Mouse (Mus musculus) liver, embryonic 15.5 days (tissue): ENCODE data around the gene Tmed9. TPM values are rescaled to one million over a fixed set of nuclear protein-coding genes. Genes with fewer than 3 reads are reported as not detected.
"Not testable (repeated sequence)": the region's sequence is repeated elsewhere in the genome, so short reads cannot be mapped to it uniquely, and the experiment has no call there.

ENCODE experiments used
- ATAC-seq: fragments of 200-750 bp; cut with Nextera tagmentation; 2 replicates; pipeline ENCODE4 v1.8.0; 2017; ENCODE audit warnings: moderate number of reproducible peaks, mild to moderate bottlenecking, moderate library complexity; ENCODE audit not compliant: insufficient read depth
- H3K27ac ChIP-seq: fragments of 300-500 bp; sonication (generic); replicated peaks from 2 replicates; pipeline ENCODE4 v1.5.1; 2015; ENCODE audit warnings: mild to moderate bottlenecking, inconsistent platforms
- H3K27me3 ChIP-seq: fragments of 300-500 bp; sonication (generic); 2 replicates; pipeline ENCODE4 v1.6.1; 2015; ENCODE audit warnings: mild to moderate bottlenecking, inconsistent platforms
- H3K36me3 ChIP-seq: fragments of 300-500 bp; sonication (generic); replicated peaks from 2 replicates; pipeline ENCODE4 v1.6.1; 2015; ENCODE audit warnings: moderate library complexity, mild to moderate bottlenecking, inconsistent platforms
- H3K4me1 ChIP-seq: fragments of 300-500 bp; sonication (generic); replicated peaks from 2 replicates; pipeline ENCODE4 v1.6.1; 2015; ENCODE audit warnings: inconsistent platforms
- H3K4me2 ChIP-seq: fragments of 300-500 bp; sonication (generic); 2 replicates; pipeline ENCODE4 v1.6.1; 2015; ENCODE audit warnings: moderate library complexity, mild to moderate bottlenecking, inconsistent platforms
- H3K4me3 ChIP-seq: fragments of 300-500 bp; sonication (generic); replicated peaks from 2 replicates; pipeline ENCODE4 v1.5.1; 2015; ENCODE audit warnings: mild to moderate bottlenecking, inconsistent platforms
- H3K9ac ChIP-seq: fragments of 300-500 bp; sonication (generic); 2 replicates; pipeline ENCODE4 v1.6.1; 2015; ENCODE audit warnings: moderate library complexity, mild to moderate bottlenecking, inconsistent platforms
- H3K9me3 ChIP-seq: fragments of 300-500 bp; sonication (generic); replicated peaks from 2 replicates; pipeline ENCODE4 v1.6.1; 2016; ENCODE audit warnings: inconsistent platforms
- WGBS: fragments of 180-500 bp; shearing (Covaris S2); methylation state at CpG from one replicate; pipeline ENCODE4 v1.1.7; 2015; ENCODE audit warnings: mixed read lengths; ENCODE audit not compliant: insufficient replicate concordance; 5-methylcytosine and 5-hydroxymethylcytosine counted together
- polyA plus RNA-seq: library from polyadenylated mRNA; unstranded; fragments of >200 nt; fragmentation: Nextera tagmentation; extraction: Ambion mirVana; gene quantifications from 2 replicates; pipeline ENCODE4 v1.2.1, GENCODE M21; 2015

The Tmed9 gene
- polyA plus RNA-seq, 1 experiment from 2014 or later, result 63.2 TPM

GRCm38 (mm10) chr13:55611996-55612395 is 38.5 kb downstream of the Tmed9 start:
- H3K4me2 ChIP-seq, result no peak overlapping the region
- WGBS, result 78% methylated on average over 7 of the region's 7 CpGs
- no peak overlapping the region for H3K4me3 ChIP-seq
- no peaks in the 10 kb centered on the region for H3K9me3 ChIP-seq
- peaks cover 3% of the 10 kb centered on the region; the same call in 1 of the 2 replicates for H3K4me1 ChIP-seq
- H3K9ac ChIP-seq, result no peak overlapping the region
- H3K27ac ChIP-seq, result no peak overlapping the region
- peaks cover 19% of the 10 kb centered on the region; the same call in 1 of the 2 replicates for H3K36me3 ChIP-seq
- no peak for ATAC-seq
- H3K27me3 ChIP-seq, result no peaks in the 10 kb centered on the region

DNA sequence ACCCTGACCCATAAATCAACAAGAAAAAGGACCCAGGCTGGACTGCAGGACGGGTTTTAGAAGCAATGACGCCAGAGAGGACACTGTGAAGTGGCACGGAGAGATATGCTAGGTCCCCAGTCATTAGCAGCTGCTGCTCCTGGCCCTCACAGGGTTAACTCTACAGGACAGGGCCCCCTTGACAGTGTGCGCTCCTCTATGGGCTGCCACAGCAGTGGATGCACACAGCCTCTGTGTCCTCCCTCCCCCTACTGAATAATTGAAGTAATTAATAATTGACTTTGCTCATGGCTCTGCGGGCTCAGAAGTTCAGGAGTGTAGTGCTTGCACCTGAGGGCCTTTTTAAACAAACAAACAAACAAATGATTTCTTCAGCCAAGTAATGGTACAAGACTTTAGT is 39.9 kb downstream of the Tmed9 start:
- Histone ChIP-seq H3K36me3 (peaks cover 9% of the 10 kb centered on the region; the same call in 1 of the 2 replicates), H3K27ac (no peak overlapping the region), H3K4me3 (no peak overlapping the region), H3K9ac (no peak overlapping the region), H3K9me3 (no peaks in the 10 kb centered on the region), H3K27me3 (no peaks in the 10 kb centered on the region), H3K4me1 (no peaks in the 10 kb centered on the region), H3K4me2 (no peak overlapping the region)
- WGBS, result 45% methylated on average over 5 of the region's 5 CpGs
- ATAC-seq, result no peak

GRCm38 (mm10) chr13:55619328-55619727 is 45.8 kb downstream of the Tmed9 start:
- H3K4me1 ChIP-seq, result peaks cover 18% of the 10 kb centered on the region
- H3K9ac ChIP-seq, result no peak overlapping the region
- no peaks in the 10 kb centered on the region for H3K36me3 ChIP-seq
- no peak overlapping the region for H3K27ac ChIP-seq
- no peaks in the 10 kb centered on the region for H3K27me3 ChIP-seq
- no peaks in the 10 kb centered on the region for H3K9me3 ChIP-seq
- 63% methylated on average over 4 of the region's 4 CpGs for WGBS
- no peak overlapping the region for H3K4me2 ChIP-seq
- no peak for ATAC-seq
- H3K4me3 ChIP-seq, result no peak overlapping the region

- WGBS, result 76% methylated on average over 2 of the region's 2 CpGs
Observed at GRCm38 (mm10) chr13:55620275-55620674, 46.7 kb downstream of the Tmed9 start.

GRCm38 (mm10) chr13:55622156-55622648 is 48.7 kb downstream of the Tmed9 start:
- H3K4me2 ChIP-seq, result peak overlapping the region; percentile 81
- WGBS, result 11% methylated on average over 20 of the region's 20 CpGs
- H3K4me3 ChIP-seq, result peak overlapping the region; percentile 85
- ATAC-seq, result peak; percentile 18
- not testable (repeated sequence) for H3K9me3 ChIP-seq, H3K27me3 ChIP-seq
- peaks cover 16% of the 10 kb centered on the region for H3K36me3 ChIP-seq
- H3K9ac ChIP-seq, result peak overlapping the region; percentile 78
- H3K4me1 ChIP-seq, result peaks cover 24% of the 10 kb centered on the region
- H3K27ac ChIP-seq, result peak overlapping the region; percentile 79

More at GRCm38 (mm10) chr13:55620275-55620674, 46.7 kb downstream of the Tmed9 start:
- no peak overlapping the region for H3K9ac ChIP-seq
- H3K4me3 ChIP-seq, result no peak overlapping the region
- H3K27ac ChIP-seq, result no peak overlapping the region
- H3K9me3 ChIP-seq, result no peaks in the 10 kb centered on the region
- H3K27me3 ChIP-seq, result no peaks in the 10 kb centered on the region
- H3K4me2 ChIP-seq, result no peak overlapping the region
- ATAC-seq, result no peak
- peaks cover 24% of the 10 kb centered on the region for H3K4me1 ChIP-seq
- peaks cover 6% of the 10 kb centered on the region; the same call in 1 of the 2 replicates for H3K36me3 ChIP-seq

- H3K4me1 ChIP-seq, result peaks cover 24% of the 10 kb centered on the region
Observed at GRCm38 (mm10) chr13:55622649-55623541, 49.4 kb downstream of the Tmed9 start, which contains the start of gene Caml. Gene Caml (plus strand): TSS chr13:55623005.

DNA sequence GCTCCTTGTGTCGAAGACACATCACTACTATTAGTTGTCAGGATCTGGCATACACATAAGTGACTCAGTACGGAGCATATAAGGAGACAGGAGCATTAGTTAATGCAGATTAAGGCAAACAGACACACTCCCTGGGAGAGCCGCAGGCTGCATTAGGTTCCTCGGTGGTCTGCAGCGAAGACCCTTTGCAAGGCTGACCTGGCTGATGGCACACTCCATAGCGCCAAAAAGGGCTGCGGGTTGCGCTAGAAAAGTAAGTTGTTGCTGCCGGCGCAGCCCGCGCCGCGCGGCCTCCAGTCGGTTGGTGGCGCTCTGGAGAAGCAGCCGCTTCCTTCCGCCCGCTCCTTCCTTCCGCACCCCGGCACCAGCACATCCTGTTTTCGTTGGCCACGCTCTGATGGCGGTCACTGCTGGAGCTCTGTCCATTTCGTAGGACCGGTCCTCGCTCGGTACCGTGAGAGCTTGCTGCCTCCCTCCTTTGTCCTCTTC is 61.2 kb downstream of the Tmed9 start, which contains the start of gene Ddx46:
Gene Ddx46, plus strand, starts transcription at position 389 of the 489 bp plus-strand sequence.
- H3K36me3 ChIP-seq, result peaks cover 52% of the 10 kb centered on the region
- WGBS, result 4% methylated on average over 30 of the region's 30 CpGs
- peaks cover 24% of the 10 kb centered on the region for H3K4me1 ChIP-seq
- H3K27ac ChIP-seq, result peak within 1 kb of the TSS; percentile 57
- ATAC-seq, result peak; percentile 89
- no peaks in the 10 kb centered on the region for H3K27me3 ChIP-seq
- H3K9me3 ChIP-seq, result no peaks in the 10 kb centered on the region
- peak within 1 kb of the TSS; percentile 98 for H3K4me3 ChIP-seq
- H3K4me2 ChIP-seq, result peak within 1 kb of the TSS; percentile 84
- peak within 1 kb of the TSS; percentile 86 for H3K9ac ChIP-seq

More at GRCm38 (mm10) chr13:55622649-55623541, 49.4 kb downstream of the Tmed9 start, which contains the start of gene Caml:
- peak within 1 kb of the TSS; percentile 81 for H3K4me2 ChIP-seq
- peaks cover 19% of the 10 kb centered on the region for H3K36me3 ChIP-seq
- H3K27ac ChIP-seq, result peak within 1 kb of the TSS; percentile 79
- peak within 1 kb of the TSS; percentile 78 for H3K9ac ChIP-seq
- H3K4me3 ChIP-seq, result peak within 1 kb of the TSS; percentile 85
- WGBS, result under 1% methylated on average over 59 of the region's 59 CpGs
- peak; percentile 98 for ATAC-seq
- no peaks in the 10 kb centered on the region for H3K27me3 ChIP-seq
- H3K9me3 ChIP-seq, result no peaks in the 10 kb centered on the region

GRCm38 (mm10) chr13:55635146-55635571 is 61.6 kb downstream of the Tmed9 start:
- Histone ChIP-seq H3K36me3 (peaks cover 57% of the 10 kb centered on the region), H3K27ac (peak overlapping the region; percentile 57), H3K4me2 (peak overlapping the region; percentile 84), H3K4me3 (peak overlapping the region; percentile 98), H3K9me3 (no peaks in the 10 kb centered on the region), H3K27me3 (no peaks in the 10 kb centered on the region), H3K9ac (peak overlapping the region; percentile 86), H3K4me1 (peaks cover 24% of the 10 kb centered on the region)
- WGBS, result under 1% methylated on average over 40 of the region's 40 CpGs
- ATAC-seq, result peak; percentile 70

DNA sequence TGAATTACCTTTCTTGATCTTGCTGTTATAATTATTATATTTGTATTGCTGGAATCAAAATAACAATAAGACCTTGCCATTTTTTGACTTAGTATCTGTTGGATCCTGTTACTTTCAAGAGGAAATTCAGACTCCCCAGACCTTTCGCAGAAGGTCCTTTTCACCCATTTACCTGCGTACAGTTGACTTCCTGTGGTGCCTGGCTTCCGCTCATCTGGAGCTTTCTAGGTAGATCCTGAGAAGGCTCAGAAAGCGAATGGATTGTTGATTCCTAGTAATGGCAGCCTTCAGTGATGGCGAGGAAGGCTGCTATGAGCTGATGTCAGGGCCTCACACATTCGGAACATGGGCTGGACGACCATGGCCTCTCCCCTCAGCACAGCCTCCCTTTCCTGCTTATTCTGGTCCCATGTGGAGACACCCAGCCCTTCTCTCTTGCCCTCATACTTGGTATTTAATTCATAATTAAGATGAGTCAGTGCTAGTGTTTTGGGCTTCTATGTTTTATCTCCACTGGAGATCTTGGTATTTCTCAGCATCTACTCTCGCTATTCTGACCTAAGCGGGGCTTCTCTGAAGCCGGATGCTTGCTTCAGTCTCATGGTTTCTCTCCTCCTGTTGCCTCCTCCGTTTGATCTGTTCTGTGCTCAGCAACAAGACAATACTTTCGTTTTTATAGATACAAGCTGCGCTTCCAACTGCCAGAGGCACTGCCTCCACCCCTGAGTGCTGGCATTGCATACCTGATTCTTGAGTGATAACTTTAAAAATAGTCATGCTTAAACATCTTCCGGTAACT is 62.9 kb downstream of the Tmed9 start:
- 81% methylated on average over 14 of the region's 14 CpGs for WGBS
- no peaks in the 10 kb centered on the region for H3K27me3 ChIP-seq
- H3K4me2 ChIP-seq, result peak overlapping the region; percentile 84
- H3K36me3 ChIP-seq, result peaks cover 59% of the 10 kb centered on the region
- no peak for ATAC-seq
- peaks cover 24% of the 10 kb centered on the region for H3K4me1 ChIP-seq
- H3K4me3 ChIP-seq, result peak overlapping the region; percentile 98
- peak overlapping the region; percentile 86; the same call in 1 of the 2 replicates for H3K9ac ChIP-seq
- no peaks in the 10 kb centered on the region for H3K9me3 ChIP-seq
- no peak overlapping the region for H3K27ac ChIP-seq

DNA sequence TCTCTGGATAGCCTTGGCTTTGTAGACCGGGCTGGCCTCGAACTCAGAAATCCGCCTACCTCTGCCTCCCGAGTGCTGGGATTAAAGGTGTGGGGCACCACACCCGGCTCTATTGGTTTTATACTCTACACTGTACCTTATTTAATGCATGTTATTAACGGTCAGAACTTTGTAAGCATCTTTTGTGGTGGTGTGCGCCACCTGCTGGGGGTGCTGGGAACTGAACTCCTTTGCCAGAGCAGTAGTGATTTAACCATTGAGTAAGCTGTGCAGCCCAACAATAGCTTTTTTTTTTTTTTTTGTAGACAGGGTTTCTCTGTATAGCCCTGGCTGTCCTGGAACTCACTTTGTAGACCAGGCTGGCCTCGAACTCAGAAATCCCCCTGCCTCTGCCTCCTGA is 66.9 kb downstream of the Tmed9 start:
- H3K27me3 ChIP-seq, H3K9ac ChIP-seq, H3K9me3 ChIP-seq, H3K27ac ChIP-seq, H3K4me2 ChIP-seq, ATAC-seq, H3K4me3 ChIP-seq: not testable (repeated sequence)
- H3K36me3 ChIP-seq, result peaks cover 64% of the 10 kb centered on the region
- 35% methylated on average over 8 of the region's 8 CpGs for WGBS
- peaks cover 15% of the 10 kb centered on the region for H3K4me1 ChIP-seq
